Mouse (Mus musculus) retina, embryonic 14.5 days (tissue): ENCODE results near the gene Prss16.

Experiments
- DNase-seq: peaks from one replicate; pipeline ENCODE4 v3.0.0-alpha.2; 2015; ENCODE audit warnings: low spot score

The Prss16 gene

DNA sequence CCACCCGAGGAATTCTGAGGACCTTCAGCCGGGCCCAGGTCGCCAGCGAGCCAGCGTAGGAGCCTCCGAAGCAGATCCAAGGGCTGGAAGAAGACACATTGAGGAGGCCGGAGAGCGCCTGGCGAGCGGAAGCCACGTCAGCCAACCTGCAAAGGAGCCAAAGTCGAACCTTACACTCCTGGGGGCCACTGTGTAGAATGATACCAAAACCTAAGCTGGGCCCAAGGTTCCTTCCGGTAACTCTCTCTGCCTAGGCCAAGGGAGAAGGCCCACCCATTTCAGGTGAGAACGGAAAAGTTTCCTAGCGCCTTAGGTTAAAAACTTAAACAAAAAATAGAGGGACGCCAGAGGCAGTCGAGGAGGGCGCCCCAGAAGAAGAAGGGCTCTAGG, 2.4 kb downstream of the Prss16 start:
- DNase-seq: no peak

DNA sequence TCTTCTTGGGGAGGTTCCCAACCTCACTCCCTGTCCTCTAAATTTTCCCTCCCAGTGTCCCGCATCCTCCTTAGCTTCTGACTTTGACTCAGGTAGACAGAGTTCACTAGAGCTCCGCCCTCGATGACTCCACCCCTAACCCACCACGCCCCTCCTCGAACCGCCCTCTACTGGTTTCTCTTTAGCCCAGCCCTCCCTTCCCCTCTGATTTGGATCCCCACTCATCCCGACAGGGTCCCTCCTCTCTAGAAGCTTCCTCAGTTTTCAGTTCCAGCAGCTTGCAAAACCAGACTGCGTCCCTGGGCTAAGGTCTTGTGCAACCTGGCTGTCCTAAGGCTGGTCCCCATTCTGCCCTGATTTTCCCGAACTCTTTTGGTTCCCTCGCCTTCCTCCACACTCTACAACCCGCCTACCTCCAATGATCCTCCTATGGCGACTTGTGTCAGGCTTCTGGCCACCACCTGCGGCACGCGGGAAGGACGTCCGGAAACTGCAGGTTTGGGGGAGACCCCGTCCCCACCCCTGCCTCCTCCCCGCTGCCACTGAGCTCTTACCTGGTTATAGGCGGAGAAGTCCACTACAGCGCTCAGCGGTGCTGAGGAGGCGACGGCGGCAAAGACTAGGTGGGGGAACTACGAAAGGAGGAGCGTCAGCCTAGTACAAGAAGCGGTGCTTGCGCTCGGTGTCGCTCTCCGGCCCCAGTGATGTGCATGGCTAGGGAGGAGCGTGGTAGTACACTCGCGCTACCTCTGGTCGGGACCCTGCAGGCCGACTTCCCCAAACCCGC, 3.0 kb downstream of the Prss16 start:
- DNase-seq: peak; percentile 74

DNA sequence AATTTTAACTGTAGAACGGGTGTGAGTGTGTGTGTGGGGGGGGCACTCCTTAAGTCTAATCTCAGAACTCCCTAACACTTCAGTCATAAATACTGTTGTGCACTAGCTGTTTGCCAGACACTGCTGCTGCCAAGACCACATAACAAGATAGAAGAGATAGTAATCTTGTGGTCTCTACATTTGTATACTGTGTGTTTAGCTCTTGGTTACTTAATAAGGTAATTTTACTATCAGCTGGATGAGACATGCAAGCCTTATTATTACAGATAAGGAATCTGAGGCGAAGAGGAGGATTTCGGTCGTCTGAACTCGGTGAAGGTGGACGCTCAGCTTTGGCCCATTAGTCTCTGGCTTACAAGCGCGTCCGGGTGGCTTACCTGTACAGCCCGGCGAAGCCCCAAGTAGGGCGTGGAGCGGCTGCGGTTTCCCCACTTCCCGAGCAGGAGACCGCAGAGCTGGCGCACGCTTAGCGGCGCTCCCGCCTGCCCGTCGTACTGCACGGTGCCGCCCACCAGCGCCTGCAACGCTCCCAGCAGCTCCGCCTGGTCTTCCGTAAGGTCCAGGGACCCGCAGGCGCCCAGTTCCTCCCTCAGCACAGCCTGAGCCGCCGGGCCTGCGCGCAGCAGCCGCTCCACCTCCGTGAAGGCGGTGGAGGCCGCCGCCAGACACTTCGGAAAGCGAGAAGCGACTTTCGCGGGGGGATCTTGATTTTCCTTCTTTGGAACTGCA, 3.8 kb downstream of the Prss16 start:
- peak; percentile 58 for DNase-seq

DNA sequence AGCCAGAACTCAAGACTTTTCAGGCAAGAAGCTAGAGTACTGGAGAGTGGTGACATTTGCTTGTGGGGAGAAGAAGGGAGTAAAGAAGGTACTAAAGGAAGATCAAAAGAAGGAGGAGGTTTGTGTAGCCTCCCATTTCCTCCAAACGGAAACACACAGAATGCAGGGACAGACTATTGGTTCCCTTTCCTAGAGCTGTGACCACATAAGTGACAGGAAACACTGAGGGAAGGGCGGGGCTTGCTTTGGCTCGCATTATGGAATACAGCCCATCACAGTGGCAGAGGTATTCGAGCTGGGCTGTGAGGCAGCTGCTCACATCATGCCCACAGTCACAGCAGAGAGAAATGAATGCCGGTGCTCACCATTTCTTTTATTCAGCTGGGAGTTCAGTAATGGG, 7.7 kb downstream of the Prss16 start:
- no peak for DNase-seq

DNA sequence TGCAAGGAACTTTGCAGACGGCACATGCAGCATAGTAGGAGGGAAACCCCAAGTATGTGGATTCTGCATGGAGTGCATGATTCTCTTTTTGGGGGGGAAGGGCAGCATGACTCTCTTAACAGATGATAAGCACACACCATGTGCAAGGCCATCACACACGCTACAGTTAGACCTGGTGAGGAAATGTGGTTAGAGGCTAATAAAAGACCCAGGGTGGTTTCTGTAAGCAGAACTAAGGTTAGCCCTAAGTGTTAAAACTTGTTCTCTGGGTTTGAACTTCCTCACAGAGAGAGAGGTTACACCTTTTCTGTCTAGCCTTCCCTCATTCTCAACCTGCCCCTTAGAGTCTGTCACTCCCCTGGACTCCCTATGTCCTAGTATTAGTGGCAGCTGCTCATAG, 8.2 kb downstream of the Prss16 start:
- DNase-seq: no peak

DNA sequence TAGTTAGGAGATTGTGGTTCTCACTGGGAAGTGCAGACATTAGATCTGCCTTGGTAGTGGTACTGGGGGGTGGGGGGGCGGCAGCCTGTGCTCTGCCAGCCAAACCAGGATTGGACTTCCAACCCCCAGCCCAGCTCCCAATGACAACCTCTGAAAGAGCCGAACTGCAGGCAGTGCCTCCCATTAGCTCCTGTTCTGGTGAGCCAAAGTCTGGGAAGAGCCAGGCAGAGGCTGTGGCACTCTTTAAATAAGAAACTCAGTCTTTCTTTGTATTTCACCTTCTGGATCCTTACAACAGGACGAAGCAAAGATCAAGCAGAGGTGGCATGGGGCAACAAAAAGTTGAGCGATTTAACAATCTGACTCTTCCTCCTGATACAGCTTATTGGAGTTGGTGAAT, 10.4 kb downstream of the Prss16 start:
- no peak for DNase-seq

DNA sequence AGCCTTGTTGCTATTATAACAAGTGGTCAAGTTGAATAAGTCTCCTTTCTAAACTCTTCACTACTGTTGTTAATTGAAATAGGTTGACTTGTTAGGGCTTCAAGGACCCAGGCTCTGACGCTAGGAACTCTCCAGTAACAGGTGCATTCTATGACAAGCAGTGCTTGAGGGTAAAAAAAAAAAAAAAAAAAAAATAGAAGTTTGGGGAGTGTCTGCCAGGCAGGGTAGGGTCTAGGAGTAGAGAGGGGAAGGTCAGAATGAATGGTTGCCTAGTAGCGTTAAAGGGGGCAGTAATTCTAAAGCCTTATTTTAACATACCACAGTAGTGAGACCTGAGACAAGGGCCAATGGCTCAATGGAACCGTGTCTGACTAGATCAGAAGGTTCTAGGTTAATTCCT, 11.1 kb downstream of the Prss16 start:
- no peak for DNase-seq

DNA sequence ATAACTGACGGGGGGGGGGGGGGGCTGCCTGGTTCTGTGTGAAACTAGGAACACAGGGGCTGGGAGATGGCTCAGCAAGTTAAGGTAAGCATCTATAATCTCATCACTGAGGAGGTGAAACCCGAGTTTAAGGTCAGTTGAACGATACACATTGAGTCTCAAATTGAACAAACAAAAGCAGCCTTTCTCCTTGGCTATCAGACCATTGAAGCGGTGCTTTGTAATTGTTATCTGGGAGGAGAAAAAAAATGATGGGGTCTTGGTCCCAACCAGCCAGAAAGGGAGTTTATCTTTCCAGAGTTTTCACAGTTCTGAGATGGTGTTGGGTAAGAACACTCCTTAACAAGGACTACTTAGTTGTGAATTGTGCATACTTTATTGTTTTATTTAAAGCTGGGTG, 11.7 kb downstream of the Prss16 start:
- DNase-seq: no peak

DNA sequence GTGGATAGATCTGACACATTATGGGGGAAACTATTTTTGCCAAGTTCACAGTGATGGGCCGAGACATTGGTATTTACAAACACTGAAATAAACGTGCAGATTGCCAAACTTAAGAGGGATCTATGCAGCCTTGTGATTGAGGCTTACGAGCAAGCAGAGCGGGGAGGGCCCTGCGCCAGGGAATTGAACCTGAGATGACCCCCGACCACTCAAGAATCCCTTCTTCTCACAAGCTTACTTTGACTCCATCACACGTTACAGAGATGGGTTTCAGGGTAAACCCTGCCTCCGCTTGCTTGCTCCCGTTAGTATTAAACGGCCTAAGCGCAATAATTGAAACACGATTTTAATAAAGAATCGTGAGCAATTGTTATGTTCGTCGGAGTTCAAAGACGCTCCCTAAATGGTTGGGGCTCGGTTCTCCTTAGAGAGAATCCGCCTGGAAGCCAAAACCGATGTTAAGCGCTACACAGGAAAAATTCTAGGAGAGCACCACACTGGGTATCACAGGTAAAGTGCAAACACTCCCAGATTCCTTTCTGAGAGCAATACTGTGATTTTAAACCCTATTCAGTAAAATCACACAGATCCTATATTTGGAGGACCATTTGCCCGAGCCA, 12.2 kb downstream of the Prss16 start:
- DNase-seq: no peak

DNA sequence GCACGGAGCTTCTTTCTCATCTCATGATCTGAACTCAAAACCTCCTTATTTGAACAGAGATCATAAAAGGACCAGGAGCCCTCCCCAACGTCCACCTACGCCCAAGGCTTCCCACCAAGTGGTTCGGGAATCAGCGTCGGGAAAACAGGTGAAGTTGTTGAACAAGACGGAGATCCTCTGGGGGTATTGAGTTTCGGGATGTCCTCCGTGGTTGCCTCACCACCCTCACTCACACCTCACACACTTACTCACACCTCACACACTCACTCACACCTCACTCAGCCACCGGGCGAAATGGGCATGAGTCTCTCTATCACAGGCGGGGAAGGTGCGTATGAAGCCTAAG, 12.7 kb downstream of the Prss16 start:
- no peak for DNase-seq

DNA sequence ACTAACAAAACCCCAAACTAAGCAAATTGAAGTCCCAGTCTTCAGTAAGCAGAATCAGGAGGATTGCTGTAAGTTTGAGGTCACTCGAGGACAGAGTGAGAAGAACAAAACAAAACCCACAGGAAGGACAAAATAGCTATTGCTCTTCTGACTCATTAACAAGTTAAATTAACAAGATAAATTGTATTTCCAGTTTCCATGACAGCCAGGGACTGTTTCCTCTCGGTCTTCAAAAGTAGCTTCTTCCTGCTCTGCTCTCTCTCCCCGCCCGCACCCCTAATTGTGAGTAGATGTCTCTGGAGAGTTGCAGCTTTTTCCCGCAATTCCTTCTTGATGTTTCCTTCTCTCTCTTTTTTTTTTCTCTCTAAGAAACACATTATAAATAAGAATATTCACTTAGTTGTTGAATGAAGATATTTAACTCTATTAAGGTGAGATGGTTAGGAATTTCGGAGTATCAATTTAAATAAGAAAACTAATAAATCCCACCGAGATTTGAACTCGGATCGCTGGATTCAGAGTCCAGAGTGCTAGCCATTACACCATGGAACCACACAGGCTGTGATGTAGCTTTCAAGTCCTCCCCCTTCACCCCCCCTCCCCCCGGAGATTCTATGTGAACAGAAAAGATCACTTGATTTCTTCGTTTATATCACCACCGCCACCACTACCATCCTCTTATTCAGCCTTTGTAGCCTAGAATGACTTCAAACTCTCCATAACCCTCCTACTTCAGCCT, 13.3 kb downstream of the Prss16 start:
- peak; percentile 65 for DNase-seq

DNA sequence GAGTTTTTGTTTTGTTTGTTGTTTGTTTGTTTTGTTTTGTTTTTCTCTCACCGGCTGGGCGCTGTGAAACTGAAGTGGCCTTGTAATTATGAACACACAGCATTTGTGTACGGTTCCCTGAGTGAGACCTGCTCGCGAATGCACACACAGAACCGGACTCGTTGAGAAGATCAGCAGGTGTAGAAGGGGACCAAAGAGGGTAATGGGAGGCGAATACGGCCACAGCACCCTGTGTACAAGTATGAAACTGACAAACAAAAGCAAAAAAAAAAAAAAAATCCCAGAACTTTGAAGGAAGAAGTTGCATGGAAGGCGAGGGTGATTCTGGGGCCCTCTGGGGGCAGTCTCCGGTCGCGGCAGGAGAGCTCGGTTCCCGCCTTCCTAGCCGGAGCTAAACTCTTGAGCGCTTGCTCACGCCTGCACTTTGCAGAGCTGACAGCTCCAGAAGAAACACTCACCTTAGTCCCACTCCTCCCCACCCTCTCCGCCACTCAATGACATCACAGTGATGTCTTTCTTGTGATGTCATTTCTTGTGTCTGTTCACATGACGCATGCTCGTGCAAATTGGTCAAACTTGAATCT, 14.1 kb downstream of the Prss16 start:
- peak; percentile 62 for DNase-seq

DNA sequence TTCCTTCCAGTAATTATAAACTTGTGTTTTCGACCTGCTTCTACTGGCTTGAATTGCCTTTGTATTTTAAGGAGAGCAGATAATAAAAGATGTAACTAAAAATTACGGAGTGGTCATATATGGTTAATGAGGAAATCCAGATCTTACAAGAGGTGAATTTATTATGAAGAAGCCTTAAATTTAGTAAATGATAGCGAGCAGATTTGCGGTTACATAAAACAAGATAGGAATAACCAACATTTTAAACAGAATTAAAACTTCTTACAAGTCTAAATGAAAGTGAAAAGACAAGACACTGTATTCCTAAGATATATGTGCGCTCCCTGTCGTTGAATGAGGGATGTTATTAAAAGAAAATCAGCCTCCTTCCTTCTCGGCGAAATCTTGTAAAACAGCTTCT, 14.6 kb downstream of the Prss16 start:
- peak; percentile 40 for DNase-seq

DNA sequence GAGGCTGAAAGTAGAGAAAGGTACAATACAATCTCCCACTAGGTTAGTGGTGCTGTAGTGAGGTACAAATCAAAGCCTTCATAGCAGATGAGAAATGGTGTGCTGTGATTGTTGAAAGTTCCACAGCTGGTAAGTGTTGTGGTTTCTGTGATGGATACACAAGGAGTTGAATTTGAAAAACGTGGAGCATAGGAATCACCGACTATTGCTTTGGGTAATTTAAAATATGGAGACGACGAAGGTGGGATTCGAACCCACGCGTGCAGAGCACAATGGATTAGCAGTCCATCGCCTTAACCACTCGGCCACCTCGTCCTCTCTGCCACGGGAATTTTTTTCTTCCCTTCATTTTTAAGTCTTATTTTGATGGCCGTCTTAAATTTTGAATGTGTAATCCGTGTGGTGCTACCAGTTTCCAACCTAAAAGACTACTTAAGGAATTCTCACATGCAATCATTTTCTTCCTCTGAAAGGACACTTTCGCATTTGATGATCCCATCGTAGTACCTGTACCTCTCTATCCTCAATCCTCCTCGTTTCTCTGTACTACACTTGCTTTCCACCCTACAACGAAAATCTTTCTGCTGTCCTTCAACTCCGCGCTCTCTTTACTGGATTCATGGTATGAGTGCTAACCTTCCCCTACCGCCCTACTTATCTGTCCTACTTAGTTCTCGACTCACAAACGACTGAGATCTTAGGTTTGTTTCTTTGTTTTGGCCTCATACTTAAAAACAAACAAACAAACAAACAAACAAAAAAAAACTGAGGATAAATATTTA, 15.4 kb downstream of the Prss16 start:
- DNase-seq: peak; percentile 75

DNA sequence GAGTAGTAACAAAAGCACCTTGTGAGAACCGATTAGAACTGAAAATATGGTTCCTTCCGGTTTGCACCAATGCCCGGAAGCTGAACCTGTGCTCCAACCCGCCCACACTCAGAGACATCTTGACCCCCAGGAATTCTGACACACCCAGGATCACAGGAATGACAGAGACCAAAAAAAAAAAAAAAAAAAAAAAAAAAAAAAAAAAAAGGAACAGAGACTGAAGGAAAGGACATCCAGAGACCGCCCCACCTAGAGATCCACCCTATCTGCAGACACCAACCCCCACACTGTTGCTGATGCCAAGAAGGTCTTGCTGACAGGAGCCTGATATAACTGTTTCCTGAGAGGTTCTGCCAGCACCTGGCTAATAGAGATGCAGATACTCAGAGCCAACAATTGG, 17.0 kb downstream of the Prss16 start:
- no peak for DNase-seq

DNA sequence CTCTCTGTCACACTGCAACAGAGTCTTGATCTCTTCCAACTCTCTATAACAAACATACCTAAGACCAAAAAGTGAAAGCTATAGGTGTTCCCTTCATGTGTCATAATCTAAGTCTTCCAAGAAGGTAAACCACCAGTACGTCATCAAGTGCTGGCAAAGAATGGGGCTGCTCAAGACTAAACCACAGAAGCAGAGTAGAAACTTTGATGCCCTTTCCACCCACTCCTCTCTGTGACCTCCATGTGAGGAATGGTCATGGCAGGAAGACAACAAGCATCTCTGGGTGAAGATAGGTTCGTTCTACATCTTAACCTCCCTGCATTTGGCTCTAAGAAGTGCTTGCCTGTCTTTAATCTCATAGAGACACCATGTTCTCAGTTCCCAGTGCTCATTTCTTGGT, 25.1 kb downstream of the Prss16 start:
- DNase-seq: no peak

DNA sequence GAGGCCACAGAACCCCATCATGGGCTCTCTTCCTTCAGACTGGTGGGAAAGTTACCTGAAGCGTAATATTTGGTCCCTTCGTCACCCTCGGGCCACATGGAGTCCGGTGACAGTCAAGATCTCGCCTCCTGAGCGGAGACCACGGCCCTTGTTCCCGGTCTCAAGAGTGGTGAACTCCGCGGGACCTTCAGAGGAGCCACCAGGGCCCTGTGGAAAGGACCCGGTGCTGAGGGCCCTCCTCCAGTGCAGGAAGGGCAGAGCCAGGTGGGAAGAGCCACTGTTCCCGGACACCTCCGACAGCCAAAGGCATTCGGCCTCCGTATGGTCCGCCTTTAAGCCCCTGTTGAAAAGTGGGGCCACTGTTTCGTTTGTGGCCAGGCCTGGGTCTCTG, 27.7 kb downstream of the Prss16 start:
- no peak for DNase-seq

DNA sequence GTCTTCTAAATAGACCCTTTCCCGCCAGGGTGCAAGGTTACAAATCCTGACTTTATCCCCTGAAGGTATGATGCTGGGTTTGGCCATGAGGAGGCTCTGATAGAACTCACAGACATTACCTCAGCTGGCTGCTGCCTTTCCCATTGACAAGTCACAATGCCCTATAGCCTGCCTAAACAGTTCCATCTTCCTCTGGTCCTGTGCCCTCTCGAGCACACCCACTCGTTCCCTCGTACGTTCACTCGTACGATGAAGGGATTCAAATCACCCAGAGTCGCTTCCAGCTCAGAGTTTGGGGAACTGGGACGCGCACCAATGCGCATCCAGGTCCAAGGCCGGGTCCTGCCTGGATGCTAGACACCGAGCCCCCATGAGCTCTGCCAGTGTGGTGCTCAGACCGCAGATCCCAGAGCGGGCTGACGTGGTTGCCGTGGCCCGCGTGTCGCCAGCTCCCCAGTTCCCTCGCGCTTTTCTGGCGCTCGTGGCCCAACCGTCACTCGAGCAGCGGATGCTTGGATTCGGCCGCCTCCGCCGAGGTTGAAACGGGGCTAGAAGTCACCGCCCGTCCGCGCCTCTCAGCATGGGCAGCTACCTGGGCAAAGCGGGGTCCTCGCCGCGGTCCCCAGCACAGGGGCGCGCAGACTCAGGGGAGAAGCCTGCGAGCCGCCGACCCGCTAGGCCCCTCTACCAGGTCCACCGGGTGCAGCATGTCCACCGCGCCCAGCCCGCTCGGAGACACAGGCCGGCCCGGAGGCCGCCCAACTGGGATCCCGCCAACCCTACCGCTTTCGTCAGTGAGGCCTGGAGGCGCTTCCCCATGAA, 28.4 kb downstream of the Prss16 start, which contains the start of gene Pom121l2:
TSS of gene Pom121l2 (plus strand) at position 214 of the 822 bp plus-strand sequence.
- peak; percentile 47 for DNase-seq

DNA sequence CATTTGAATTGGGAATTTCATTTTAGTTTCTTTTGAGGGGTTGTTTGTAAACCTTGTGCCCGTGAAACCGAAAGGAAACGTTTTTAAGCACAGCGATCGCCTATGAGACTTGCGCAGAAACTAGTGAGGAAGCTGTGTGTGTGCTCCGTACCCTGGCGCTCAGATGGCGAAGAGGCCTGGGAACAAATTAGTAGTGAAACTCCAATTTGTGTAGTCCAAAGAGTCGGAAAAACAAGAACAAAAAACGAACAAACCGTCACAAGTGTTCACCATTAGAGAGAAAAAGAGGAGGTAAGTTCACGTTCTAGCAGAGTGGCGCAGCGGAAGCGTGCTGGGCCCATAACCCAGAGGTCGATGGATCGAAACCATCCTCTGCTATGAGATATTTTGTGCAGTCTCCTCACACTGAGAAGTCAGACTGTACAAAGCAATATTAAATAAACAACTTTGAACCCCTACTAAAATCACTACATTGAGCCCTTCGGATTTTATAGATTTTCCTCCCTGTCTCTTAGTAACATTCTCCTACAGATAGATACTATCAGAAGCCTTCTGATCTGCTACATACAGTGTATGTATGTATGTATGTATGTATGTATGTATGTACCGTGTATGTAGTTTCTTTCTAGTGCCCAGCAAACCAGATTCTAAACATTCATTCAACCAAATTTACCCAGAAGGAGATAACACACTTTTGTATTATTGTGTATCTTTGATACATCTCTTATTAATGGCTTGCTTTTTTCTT, 34.6 kb downstream of the Prss16 start:
- peak; percentile 92 for DNase-seq

DNA sequence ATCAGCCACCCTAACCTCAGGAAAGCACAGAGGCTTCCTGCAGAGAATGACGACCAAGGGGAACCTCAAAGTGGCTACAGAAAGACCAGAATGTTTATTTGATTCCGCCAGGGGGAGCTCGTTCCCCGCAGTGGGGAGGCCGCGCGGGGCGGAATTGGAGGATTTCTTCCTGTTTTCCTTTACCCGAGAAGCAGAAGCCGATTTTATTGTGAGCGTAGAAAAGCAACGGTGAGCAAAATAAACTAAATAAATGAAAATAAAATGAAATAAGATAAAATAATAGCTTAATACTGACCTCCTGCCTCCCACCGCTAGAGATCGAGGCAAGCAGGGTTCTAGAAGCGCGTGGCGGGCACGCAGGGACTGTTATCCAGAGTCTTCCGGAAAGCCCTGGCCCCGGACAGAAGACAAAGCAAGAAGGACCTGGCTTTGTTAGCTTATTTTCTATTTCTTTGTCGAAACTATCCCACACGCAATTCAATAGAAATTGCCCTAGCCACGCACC, 35.3 kb downstream of the Prss16 start:
- peak; percentile 90 for DNase-seq
